Mouse (Mus musculus) liver, embryonic 11.5 days (tissue): Measurements from ENCODE around the gene Sh3glb2. TPM values are rescaled to one million over a fixed set of nuclear protein-coding genes. Genes with fewer than 3 reads are reported as not detected.

Experiments used
- ATAC-seq: fragments of 200-750 bp; cut with Nextera tagmentation; replicated peaks from 2 replicates; pipeline ENCODE4 v1.8.0; 2017; ENCODE audit warnings: moderate number of reproducible peaks, mild to moderate bottlenecking, moderate TSS enrichment, moderate library complexity; ENCODE audit not compliant: low FRiP score
- DNase-seq: peaks from one replicate; pipeline ENCODE4 v3.0.0-alpha.2; 2017; ENCODE audit warnings: low spot score
- H3K27ac ChIP-seq: fragments of 300-500 bp; sonication (generic); 2 replicates; pipeline ENCODE4 v1.5.1; 2014; ENCODE audit warnings: mild to moderate bottlenecking, low read depth, low read length, control low read depth
- H3K27me3 ChIP-seq: fragments of 300-500 bp; sonication (generic); replicated peaks from 2 replicates; pipeline ENCODE4 v1.6.1; 2014; ENCODE audit warnings: low read length, mixed read lengths; ENCODE audit not compliant: control insufficient read depth, insufficient read depth
- H3K36me3 ChIP-seq: fragments of 300-500 bp; sonication (generic); 2 replicates; pipeline ENCODE4 v1.6.1; 2014; ENCODE audit warnings: mild to moderate bottlenecking, low read length, moderate library complexity, mixed read lengths; ENCODE audit not compliant: control insufficient read depth, insufficient read depth
- H3K4me1 ChIP-seq: fragments of 300-500 bp; sonication (generic); replicated peaks from 2 replicates; pipeline ENCODE4 v1.6.1; 2014; ENCODE audit warnings: low read length, mixed read lengths; ENCODE audit not compliant: control insufficient read depth, insufficient read depth
- H3K4me2 ChIP-seq: fragments of 300-500 bp; sonication (generic); 2 replicates; pipeline ENCODE4 v1.6.1; 2014; ENCODE audit warnings: mild to moderate bottlenecking, control low read depth, moderate library complexity
- H3K4me3 ChIP-seq: fragments of 300-500 bp; sonication (generic); 2 replicates; pipeline ENCODE4 v1.5.1; 2014; ENCODE audit warnings: low read depth, low read length, control low read depth
- H3K9ac ChIP-seq: fragments of 300-500 bp; sonication (generic); 2 replicates; pipeline ENCODE4 v1.6.1; 2014; ENCODE audit warnings: low read depth, low read length, control low read depth
- H3K9me3 ChIP-seq: fragments of 300-500 bp; sonication (generic); 2 replicates; pipeline ENCODE4 v1.6.1; 2016; ENCODE audit warnings: low read length, inconsistent platforms, mixed read lengths; ENCODE audit not compliant: control insufficient read depth
- WGBS: fragments of 180-500 bp; shearing (Covaris S2); extraction: QIAGEN DNeasy Blood & Tissue Kit; methylation state at CpG from one replicate; pipeline ENCODE4 v1.1.7; 2014; 5-methylcytosine and 5-hydroxymethylcytosine counted together
- polyA plus RNA-seq: library from polyadenylated mRNA; unstranded; fragments of >200 nt; fragmentation: Nextera tagmentation; extraction: Ambion mirVana; gene quantifications from 2 replicates; pipeline ENCODE4 v1.2.1, GENCODE M21; 2014

The Sh3glb2 gene
- 44.0 and 48.9 TPM in 2 replicates for polyA plus RNA-seq

- WGBS = 2% methylated on average over 50 of the region's 73 CpGs
- peaks cover 21% of the 10 kb centered on the region for H3K4me1 ChIP-seq
- ATAC-seq = peak; percentile 68
- peak; percentile 84 for DNase-seq
- H3K36me3 ChIP-seq = no peaks in the 10 kb centered on the region
- H3K9ac ChIP-seq = peak within 1 kb of the TSS; percentile 82
- H3K4me3 ChIP-seq = peak within 1 kb of the TSS; percentile 83
- no peaks in the 10 kb centered on the region for H3K27me3 ChIP-seq
- peak within 1 kb of the TSS; percentile 40; the same call in 1 of the 2 replicates for H3K27ac ChIP-seq
- peak within 1 kb of the TSS; percentile 97 for H3K4me2 ChIP-seq
- peaks cover 2% of the 10 kb centered on the region; the same call in 1 of the 2 replicates for H3K9me3 ChIP-seq
These were observed at the start of gene Sh3glb2 for GRCm38 (mm10) chr2:30358533-30359531. Sh3glb2 (minus strand) TSS chr2:30359337.

DNA sequence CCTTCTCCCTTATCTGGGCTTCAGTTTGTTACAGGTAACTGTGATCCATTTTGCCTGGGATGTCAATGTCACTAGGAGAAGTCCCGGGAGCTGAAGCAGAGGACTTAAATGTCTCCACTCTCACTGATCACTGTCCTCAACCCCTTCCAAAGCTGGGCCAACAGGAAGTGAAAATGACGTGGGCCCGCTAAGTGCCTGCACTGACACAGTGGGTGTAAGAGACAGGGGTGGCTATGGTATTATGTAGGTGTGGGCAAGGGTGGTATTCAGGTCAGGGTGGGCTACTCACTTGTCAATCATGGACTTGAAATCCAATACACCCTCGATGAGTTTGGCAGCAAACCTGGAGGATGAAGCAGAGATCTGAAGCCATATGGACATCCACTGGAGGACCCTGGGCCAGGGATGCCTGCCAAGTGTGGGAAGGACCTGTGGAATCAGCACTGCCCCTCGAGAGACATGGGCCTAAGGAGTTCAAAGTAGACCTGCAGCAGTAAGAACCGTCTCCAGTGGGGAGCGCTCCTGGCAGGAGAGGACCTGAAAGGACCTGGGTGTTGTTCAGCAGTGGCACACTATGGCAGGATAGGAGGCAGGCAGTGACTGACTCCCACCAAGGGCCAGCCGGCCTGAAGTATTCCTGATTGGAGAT is 49.4 kb upstream of the Sh3glb2 start:
- Histone ChIP-seq H3K36me3 (peaks cover 16% of the 10 kb centered on the region), H3K4me3 (no peak overlapping the region), H3K4me1 (no peaks in the 10 kb centered on the region), H3K9me3 (no peaks in the 10 kb centered on the region), H3K27ac (no peak overlapping the region), H3K27me3 (no peaks in the 10 kb centered on the region), H3K4me2 (no peak overlapping the region), H3K9ac (no peak overlapping the region)
- DNase-seq (no peak), ATAC-seq (no peak)
- 81% methylated on average over 8 of the region's 8 CpGs for WGBS

GRCm38 (mm10) chr2:30407778-30408177 is 48.6 kb upstream of the Sh3glb2 start:
- DNase-seq (no peak), ATAC-seq (no peak)
- no peak overlapping the region for H3K27ac ChIP-seq
- no peaks in the 10 kb centered on the region for H3K9me3 ChIP-seq
- WGBS = 79% methylated on average over 10 of the region's 10 CpGs
- H3K4me1 ChIP-seq = no peaks in the 10 kb centered on the region
- H3K4me3 ChIP-seq = no peak overlapping the region
- no peaks in the 10 kb centered on the region for H3K27me3 ChIP-seq
- peaks cover 21% of the 10 kb centered on the region for H3K36me3 ChIP-seq
- H3K4me2 ChIP-seq = no peak overlapping the region
- no peak overlapping the region for H3K9ac ChIP-seq

DNA sequence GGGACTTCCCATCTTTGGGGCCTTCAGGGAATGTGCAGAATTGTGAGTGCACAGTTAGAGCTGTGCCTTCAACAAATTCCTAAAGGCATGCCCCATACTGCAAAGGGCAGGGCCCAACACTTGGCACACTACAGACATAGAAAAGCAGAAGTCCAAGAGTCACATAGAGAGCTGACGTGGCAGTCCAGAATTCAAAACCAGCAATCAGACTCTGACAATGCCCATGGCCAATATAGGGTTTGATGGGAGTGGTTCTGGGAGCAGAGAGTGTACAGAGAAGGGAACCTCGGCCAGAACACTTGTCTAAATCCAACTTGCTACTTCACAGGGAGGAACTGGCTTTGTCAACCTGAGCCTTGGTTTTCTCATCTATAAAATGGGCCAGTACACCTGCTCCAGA is 48.1 kb upstream of the Sh3glb2 start:
- H3K27me3 ChIP-seq = no peaks in the 10 kb centered on the region
- no peak overlapping the region for H3K27ac ChIP-seq
- no peaks in the 10 kb centered on the region for H3K4me1 ChIP-seq
- no peak overlapping the region for H3K9ac ChIP-seq
- no peak for DNase-seq
- H3K4me2 ChIP-seq = no peak overlapping the region
- H3K4me3 ChIP-seq = no peak overlapping the region
- no peaks in the 10 kb centered on the region for H3K9me3 ChIP-seq
- H3K36me3 ChIP-seq = peaks cover 21% of the 10 kb centered on the region
- 74% methylated on average over 2 of the region's 2 CpGs for WGBS
- no peak for ATAC-seq

DNA sequence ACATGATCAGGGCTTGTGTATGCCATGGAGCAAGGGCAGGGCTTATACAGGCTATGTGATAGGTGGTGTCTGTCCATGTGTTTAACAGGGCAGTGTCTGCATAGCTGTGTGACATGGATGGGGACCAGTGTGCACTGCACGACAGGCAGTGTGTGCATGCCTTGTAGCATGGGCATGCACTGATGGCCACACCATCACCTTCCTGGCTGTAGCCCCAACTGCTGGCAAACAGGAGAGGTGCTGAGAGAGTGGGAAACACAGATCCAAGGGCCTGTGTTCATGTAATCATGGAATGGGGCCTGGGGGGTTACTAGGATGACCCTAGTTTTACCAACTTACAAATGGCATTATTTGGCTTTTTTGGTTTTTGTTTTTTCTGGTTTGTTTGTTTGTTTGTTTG is 44.7 kb upstream of the Sh3glb2 start:
- no peaks in the 10 kb centered on the region for H3K27me3 ChIP-seq
- no peak for DNase-seq
- H3K27ac ChIP-seq = no peak overlapping the region
- WGBS = 81% methylated on average over 1 of the region's 1 CpGs
- H3K9me3 ChIP-seq = no peaks in the 10 kb centered on the region
- no peak overlapping the region for H3K4me2 ChIP-seq
- H3K4me1 ChIP-seq = no peaks in the 10 kb centered on the region
- peaks cover 29% of the 10 kb centered on the region for H3K36me3 ChIP-seq
- H3K4me3 ChIP-seq = no peak overlapping the region
- no peak for ATAC-seq
- no peak overlapping the region for H3K9ac ChIP-seq

GRCm38 (mm10) chr2:30402843-30403242 is 43.7 kb upstream of the Sh3glb2 start:
- H3K9me3 ChIP-seq = no peaks in the 10 kb centered on the region
- H3K36me3 ChIP-seq = peaks cover 32% of the 10 kb centered on the region
- no peak overlapping the region for H3K9ac ChIP-seq
- H3K27ac ChIP-seq = no peak overlapping the region
- H3K27me3 ChIP-seq = no peaks in the 10 kb centered on the region
- 73% methylated on average over 2 of the region's 2 CpGs for WGBS
- H3K4me2 ChIP-seq = no peak overlapping the region
- DNase-seq (no peak), ATAC-seq (no peak)
- H3K4me1 ChIP-seq = no peaks in the 10 kb centered on the region
- H3K4me3 ChIP-seq = no peak overlapping the region

GRCm38 (mm10) chr2:30402351-30402826 is 43.3 kb upstream of the Sh3glb2 start:
- 89% methylated on average over 9 of the region's 9 CpGs for WGBS
- H3K4me1 ChIP-seq = no peaks in the 10 kb centered on the region
- no peak overlapping the region for H3K27ac ChIP-seq
- H3K36me3 ChIP-seq = peaks cover 36% of the 10 kb centered on the region
- no peak for DNase-seq
- no peak for ATAC-seq
- H3K4me2 ChIP-seq = no peak overlapping the region
- no peaks in the 10 kb centered on the region for H3K27me3 ChIP-seq
- H3K4me3 ChIP-seq = no peak overlapping the region
- H3K9ac ChIP-seq = no peak overlapping the region
- no peaks in the 10 kb centered on the region for H3K9me3 ChIP-seq

DNA sequence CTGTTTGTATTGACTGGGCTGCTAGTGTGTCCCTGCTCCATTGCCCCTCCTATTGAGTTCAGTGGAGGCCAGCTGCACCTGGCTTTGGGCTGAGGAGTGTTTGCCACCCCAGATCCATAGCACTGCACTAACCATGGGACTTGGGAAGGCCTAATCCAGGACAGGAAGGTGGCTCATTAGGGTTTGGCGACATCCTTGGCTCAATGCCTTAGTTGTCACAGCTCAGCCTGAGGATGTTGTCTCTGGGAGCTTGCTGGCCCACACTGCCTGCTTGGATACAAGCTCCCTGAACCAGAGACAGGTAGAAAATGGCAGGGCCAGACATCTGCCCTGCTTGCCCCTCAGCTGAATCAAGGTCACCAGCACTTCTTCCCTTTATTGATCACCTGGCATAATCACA is 42.4 kb upstream of the Sh3glb2 start:
- Histone ChIP-seq H3K9ac (no peak overlapping the region), H3K9me3 (no peaks in the 10 kb centered on the region), H3K27ac (no peak overlapping the region), H3K4me2 (no peak overlapping the region), H3K4me3 (no peak overlapping the region), H3K27me3 (no peaks in the 10 kb centered on the region), H3K4me1 (no peaks in the 10 kb centered on the region), H3K36me3 (peaks cover 39% of the 10 kb centered on the region)
- ATAC-seq = no peak
- 93% methylated on average over 1 of the region's 1 CpGs for WGBS
- DNase-seq = no peak
